Mouse (Mus musculus) hematopoietic stem cell, adult 5-6 weeks (primary cell): ENCODE measurements around the gene Ifi35. TPM values are rescaled to one million over a fixed set of nuclear protein-coding genes. Genes with fewer than 3 reads are reported as not detected.
A peak's percentile ranks its signal among the peaks of the same experiment; 100 is the strongest.
"Not testable (repeated sequence)": the region's sequence is repeated elsewhere in the genome, so short reads cannot be mapped to it uniquely, and the experiment has no call there.

Source experiments
- ATAC-seq, 2 experiments: fragments of 125-278 bp in 1 of 2; replicated peaks in 1 of 2; 2 replicates each; pipeline ENCODE4 v1.8.0; 2016 to 2017; ENCODE audit warnings: inconsistent platforms in 2 of 2, mild to moderate bottlenecking in 2 of 2, moderate number of reproducible peaks in 2 of 2, low read depth in 1 of 2, moderate TSS enrichment in 1 of 2; ENCODE audit not compliant: low FRiP score in 2 of 2, poor library complexity in 2 of 2, severe bottlenecking in 2 of 2, insufficient read depth in 1 of 2, low TSS enrichment in 1 of 2
- total RNA-seq: library from RNA; stranded (forward); fragments of 172-1452, 232-1000 nt; gene quantifications from 2 replicates; pipeline ENCODE4 v1.2.3, GENCODE M21; 2017

Ifi35 gene
- total RNA-seq, 1 experiment from 2014 or later, result 37.2 TPM

DNA sequence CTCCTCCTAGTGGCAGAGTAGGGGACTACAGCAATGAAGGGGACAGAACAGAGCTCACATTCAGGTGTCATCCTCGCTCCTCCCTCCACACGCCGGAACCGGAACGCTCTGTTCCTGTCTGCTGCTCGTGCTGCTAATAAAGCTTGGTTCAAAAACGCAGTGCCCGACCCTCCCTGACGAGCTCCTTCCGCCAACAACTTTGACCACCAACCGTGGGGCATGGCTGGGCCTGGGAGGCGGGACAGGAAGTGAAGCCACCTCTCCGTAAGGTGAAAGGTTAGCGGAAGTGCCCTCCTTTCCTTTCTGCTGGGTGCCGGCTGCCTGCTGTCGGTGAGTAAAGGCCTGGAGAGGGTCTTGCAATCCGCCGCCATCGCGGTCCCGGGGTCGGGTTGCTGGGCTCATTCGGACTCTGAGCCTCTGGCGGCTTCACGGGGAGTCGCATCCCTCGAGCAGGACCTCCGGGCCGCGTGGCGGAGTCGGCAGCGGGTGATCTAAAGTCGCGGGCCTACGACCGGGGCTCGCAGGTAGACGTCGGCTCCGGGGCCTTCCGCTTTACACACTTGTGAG lies 6.0 kb upstream of the Ifi35 start, which contains the start of gene Rpl27:
Gene Rpl27, plus strand, starts transcription at position 172 of the 567 bp plus-strand sequence.
- ATAC-seq, result peak; percentile 99

DNA sequence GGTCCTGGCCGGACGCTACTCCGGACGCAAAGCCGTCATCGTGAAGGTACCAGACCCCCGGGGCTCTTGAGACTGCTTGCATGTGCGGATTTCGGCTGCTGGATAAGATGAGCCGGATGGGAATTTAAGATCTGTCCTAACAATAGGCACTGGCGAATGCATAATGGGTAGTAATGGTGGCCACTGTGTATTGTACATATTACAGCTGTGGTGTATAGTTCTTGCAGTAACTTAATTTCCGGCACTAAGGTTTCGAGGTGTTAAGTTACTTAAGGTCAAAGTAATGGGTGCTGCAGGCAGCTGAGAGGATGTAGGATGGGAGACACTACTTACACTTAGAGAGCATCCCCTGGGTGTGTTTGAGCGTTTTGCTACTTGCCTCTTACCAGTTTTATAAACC lies 5.4 kb upstream of the Ifi35 start:
- ATAC-seq, result no peak

GRCm38 (mm10) chr11:101446319-101446718 lies 1.9 kb upstream of the Ifi35 start:
- ATAC-seq, result no peak

DNA sequence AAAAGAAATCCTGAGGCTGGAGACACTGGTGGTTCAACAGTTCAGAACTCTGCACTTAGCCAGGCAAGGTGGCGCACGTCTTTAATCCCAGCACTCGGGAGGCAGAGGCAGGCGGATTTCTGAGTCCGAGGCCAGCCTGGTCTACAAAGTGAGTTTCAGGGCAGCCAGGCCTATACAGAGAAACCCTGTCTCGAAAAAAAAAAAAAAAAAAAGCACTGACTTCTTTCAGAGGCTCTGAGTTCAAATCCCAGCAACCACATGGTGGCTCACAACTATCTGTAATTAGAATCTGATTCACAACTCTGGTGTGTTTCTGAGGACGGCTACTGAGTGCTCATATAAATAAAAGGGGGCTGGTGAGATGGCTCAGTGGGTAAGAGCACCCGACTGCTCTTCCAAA lies 1.3 kb upstream of the Ifi35 start:
- not testable (repeated sequence) for ATAC-seq

DNA sequence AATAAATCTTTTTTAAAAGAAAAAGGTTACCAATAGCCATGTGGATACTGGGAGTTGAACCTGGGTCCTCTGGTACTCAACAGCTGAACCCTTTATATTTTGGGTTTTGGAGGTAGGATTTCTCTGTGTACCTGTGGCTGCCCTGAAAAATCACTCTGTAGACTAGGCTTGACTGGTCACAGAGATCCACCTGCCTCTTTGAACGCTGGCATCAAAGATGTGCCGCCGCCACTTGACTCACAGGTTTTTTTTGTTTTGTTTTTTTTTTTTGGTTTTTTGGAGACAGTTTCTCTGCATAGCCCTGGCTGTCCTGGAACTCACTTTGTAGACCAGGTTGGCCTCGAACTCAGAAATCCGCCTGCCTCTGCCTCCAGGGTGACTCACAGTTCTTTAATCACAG lies 421 bp upstream of the Ifi35 start:
- ATAC-seq, result no peak

GRCm38 (mm10) chr11:101448899-101449298 lies 692 bp downstream of the Ifi35 start:
- peak in 1 of 2 experiments; percentile 33; a peak in 1 of 4 replicates for ATAC-seq

DNA sequence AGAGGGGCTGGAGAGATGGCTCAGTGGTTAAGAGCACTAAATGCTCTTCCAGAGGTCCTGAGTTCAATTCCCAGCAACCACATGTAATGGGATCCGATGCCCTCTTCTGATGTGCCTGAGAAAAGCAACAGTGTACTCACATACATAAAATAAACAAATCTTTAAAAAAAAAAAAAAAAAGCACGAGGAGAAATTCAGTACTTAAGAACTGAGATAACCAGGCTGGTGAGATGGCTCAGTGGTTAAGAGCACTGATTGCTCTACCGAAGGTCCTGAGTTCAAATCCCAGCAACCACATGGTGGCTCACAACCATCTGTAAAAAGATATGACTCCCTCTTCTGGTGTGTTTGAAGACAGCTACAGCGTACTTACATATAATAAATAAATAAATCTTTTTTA lies 1.4 kb downstream of the Ifi35 start:
- not testable (repeated sequence) for ATAC-seq

GRCm38 (mm10) chr11:101450394-101450793 lies 2.2 kb downstream of the Ifi35 start:
- peak in 1 of 2 experiments; percentile 25; a peak in 1 of 4 replicates for ATAC-seq

DNA sequence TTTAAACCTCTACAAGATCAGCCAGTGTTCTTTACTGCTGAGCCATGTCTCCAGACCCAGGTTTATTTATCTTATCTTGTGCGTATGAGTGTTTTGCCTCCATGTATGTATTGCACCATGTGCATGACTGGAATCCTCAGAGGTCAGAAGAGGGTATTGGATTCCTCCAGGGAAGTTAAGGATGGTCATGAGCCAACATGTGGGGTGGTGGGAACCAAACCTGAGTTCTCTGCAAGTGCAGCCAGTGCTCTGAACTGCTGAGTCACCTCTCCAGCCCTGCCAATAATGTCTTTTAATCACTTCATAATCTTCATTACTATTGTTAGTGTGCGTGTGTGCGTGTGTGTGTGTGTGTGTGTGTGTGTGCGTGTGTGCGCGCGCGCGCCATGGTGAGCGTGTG lies 3.3 kb downstream of the Ifi35 start:
- ATAC-seq, result no peak

- no peak for ATAC-seq
Measured at GRCm38 (mm10) chr11:101452093-101452774, 4.0 kb downstream of the Ifi35 start.

- no peak for ATAC-seq
Measured at GRCm38 (mm10) chr11:101454702-101455101, 6.5 kb downstream of the Ifi35 start.

DNA sequence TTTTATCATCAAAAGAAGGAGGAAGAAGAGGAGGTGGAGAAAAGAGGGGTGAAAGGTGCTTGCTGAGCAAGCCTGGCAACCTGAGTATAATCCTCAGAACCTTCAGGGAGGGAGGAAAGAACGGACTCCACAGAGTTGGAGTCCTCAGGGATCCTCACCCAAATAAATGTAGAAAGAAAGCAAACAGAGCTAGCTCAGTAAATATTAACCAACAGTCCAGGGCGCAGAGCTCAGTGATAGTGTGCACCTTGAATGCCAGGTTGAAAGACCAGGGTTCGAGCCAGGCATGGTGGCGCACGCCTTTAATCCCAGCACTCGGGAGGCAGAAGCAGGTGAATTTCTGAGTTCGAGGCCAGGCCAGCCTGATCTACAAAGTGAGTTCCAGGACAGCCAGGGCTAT lies 7.4 kb downstream of the Ifi35 start:
- ATAC-seq, result no peak

DNA sequence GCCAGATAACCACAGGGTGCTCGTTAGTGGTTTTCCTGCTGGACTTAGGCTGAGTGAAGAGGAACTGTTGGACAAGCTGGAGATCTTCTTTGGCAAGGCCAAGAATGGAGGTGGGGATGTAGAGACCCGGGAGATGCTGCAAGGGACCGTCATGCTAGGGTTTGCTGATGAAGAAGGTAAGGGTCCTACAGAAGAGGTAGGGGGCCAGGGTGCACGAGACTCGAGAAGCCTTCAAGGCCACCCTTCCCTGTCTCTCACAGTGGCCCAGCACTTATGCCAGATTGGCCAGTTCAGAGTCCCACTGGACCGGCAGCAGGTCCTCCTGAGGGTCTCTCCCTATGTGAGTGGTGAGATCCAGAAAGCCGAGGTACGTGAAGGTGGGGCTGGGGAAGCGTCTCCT lies 9.4 kb downstream of the Ifi35 start:
- no peak for ATAC-seq

- 0 out of 4 replicates have a peak, but pooled peaks of 1 of the 2 experiments have one; percentile 5 for ATAC-seq
Measured at GRCm38 (mm10) chr11:101458217-101458616, 10.0 kb downstream of the Ifi35 start.

DNA sequence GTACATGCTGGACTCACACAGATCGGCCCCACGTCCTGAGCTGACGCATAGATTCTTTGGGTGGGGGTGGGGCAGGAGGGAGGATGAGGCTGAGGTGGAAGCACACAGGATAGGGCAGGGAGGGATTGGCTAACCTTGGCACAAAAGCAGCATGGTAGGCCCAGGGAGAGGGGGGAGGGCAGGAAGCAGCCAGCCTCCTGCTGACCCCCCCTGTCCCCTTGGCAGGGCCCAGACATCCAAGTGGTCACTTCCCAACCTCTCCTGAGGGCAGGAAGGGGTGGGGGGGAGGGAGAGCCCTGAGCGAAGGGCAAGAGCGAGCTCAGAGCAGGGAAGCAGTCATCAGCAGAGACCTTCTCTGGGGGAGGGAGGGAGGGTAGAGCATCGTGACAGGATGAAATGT lies 11.5 kb downstream of the Ifi35 start:
- ATAC-seq, result no peak

GRCm38 (mm10) chr11:101460321-101460720 lies 12.1 kb downstream of the Ifi35 start:
- ATAC-seq, result no peak

DNA sequence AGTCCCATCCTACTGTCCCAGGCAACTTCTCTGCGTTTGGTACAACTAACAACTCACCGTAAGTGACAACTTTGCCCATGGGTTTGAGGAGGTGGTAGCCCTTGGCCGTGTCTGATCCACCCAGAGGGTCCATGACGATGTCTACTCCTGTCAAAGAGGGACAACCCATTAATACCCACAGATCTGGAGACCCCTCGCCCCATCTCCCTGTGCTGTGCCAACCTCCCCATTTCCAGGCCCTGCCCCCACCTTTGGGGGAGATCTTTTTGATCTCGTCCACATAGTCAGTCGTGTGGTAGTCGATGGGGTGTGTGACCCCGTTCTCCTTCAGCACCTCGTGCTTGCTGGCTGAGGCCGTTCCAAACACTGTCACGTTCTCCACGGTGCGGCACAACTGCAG lies 13.9 kb downstream of the Ifi35 start:
- no peak for ATAC-seq

GRCm38 (mm10) chr11:101462583-101463440 lies 14.6 kb downstream of the Ifi35 start:
- no peak; a peak in 1 of 4 replicates for ATAC-seq
